Mouse (Mus musculus) lung, adult 2 months (tissue): ENCODE results near the gene Frem1.

ENCODE experiments used
- CTCF ChIP-seq: fragments of 200-500 bp; IDR thresholded peaks from 2 replicates; pipeline ENCODE4 v1.5.1; 2011; ENCODE audit warnings: mild to moderate bottlenecking, low read length, control low read depth; ENCODE audit not compliant: insufficient read depth
- POLR2A ChIP-seq: fragments of 200-500 bp; IDR thresholded peaks from 2 replicates; pipeline ENCODE4 v1.6.1; 2011; ENCODE audit warnings: low read depth, mild to moderate bottlenecking, control low read depth, low read length, borderline replicate concordance; ENCODE audit errors: extremely low read depth

DNA sequence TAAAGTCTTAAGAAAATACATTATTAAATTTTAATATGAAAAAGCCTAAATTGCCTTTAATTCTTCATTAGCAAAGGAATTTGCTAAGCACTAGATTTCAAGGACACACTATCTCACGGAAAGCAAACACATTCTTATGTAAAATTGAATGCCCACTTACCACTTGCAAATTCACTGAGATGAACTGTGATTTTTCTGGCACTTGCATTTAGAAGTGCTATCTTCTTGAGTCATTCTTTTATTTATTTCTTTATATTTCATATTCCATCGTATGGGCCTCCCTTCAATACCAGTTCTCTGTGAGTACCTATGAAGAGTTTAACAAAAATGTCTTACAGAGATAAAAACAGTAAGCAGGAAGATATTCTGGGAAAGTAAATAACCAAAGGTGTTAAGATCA is 198.3 kb downstream of the Frem1 start:
- TF ChIP-seq POLR2A: no peak
- TF ChIP-seq CTCF: no peak
